Mouse (Mus musculus): ENCODE results near the gene Nfe2l1.

- TF ChIP-seq EP300 (IDR thresholded peaks at IDR 0.05; ENCODE audit: low read depth) (no peak), CTCF (IDR thresholded peaks at IDR 0.05; ENCODE audit: low read depth) (no peak)
Measured at GRCm38 (mm10) chr11:96875745-96876144, 46.0 kb upstream of the Nfe2l1 start.

Data from heart, postnatal 0 days (tissue).